ENCODE assay signal across 9 mouse cellular contexts in genomic region chr4:136678480-136678879, GRCm38 (mm10). TPM values are rescaled to one million over a fixed set of nuclear protein-coding genes. Genes with fewer than 3 reads are reported as not detected.
A peak's percentile ranks its signal among the peaks of the same experiment; 100 is the strongest.
DNase-seq lines count a peak whose midpoint lies in the region; ATAC-seq lines count a peak whose summit lies in the region.
"Had no signal": no experiment of that assay in that cellular context is flagged by ENCODE, and none has a peak within 500 bp of the region (broad histone marks: within the 10 kb centered on the region; RNA-seq: fewer than 3 reads in every experiment).

No protein-coding gene starts in this region.

- peaks cover 3% of the 10 kb centered on the region for H3K36me3 ChIP-seq in forebrain, embryonic 16.5 days (ENCODE audit: control insufficient read depth, insufficient read depth)
- peaks cover 42% of the 10 kb centered on the region for H3K36me3 ChIP-seq in hindbrain, embryonic 12.5 days
- H3K36me3 ChIP-seq in midbrain, embryonic 12.5 days, result peaks cover 62% of the 10 kb centered on the region

- ATAC-seq in forebrain, embryonic 16.5 days, result peak; percentile 75
- peak; percentile 39; the same call in 1 of the 2 replicates for ATAC-seq in hindbrain, embryonic 12.5 days (ENCODE audit: low FRiP score)
- ATAC-seq in midbrain, embryonic 12.5 days (ENCODE audit: low FRiP score, low read depth), result peak; percentile 41; the same call in 1 of the 2 replicates
- ATAC-seq in inflammation-experienced regulatory T-cells, adult 6 months, result no peak

- H3K4me3 ChIP-seq in forebrain, embryonic 16.5 days (replicated peaks; ENCODE audit: low read length), result no peak overlapping the region
- no peak overlapping the region for H3K4me3 ChIP-seq in hindbrain, embryonic 12.5 days
- no peak overlapping the region for H3K4me3 ChIP-seq in midbrain, embryonic 12.5 days
- H3K4me3 ChIP-seq: myocyte had no signal

- H3K27me3 ChIP-seq in forebrain, embryonic 16.5 days (replicated peaks; ENCODE audit: control insufficient read depth, insufficient read depth, low read length), result no peaks in the 10 kb centered on the region
- H3K27me3 ChIP-seq in hindbrain, embryonic 12.5 days, result no peaks in the 10 kb centered on the region
- H3K27me3 ChIP-seq in midbrain, embryonic 12.5 days, result no peaks in the 10 kb centered on the region

- 0 out of 2 replicates have a peak overlapping the region, but pooled peaks have one; percentile 22 for H3K9ac ChIP-seq in forebrain, embryonic 16.5 days (replicated peaks; ENCODE audit: low read depth, low read length)
- no peak overlapping the region for H3K9ac ChIP-seq in hindbrain, embryonic 12.5 days
- H3K9ac ChIP-seq in midbrain, embryonic 12.5 days (replicated peaks), result no peak overlapping the region

- peak; percentile 60 for DNase-seq in T-cell, adult 2 months (ENCODE audit: low spot score)
- peak; percentile 92 to 96 for DNase-seq in cerebellum, adult 18-20 months
- peak; percentile 90 to 94 for DNase-seq in left cerebral cortex, adult 18-20 months (ENCODE audit: low spot score in 2 of 2)
- peak; percentile 69 for DNase-seq in skeletal muscle tissue, adult 2 months (ENCODE audit: low read depth, low spot score)

- no peaks in the 10 kb centered on the region for H3K9me3 ChIP-seq in forebrain, embryonic 16.5 days (ENCODE audit: control insufficient read depth, low read length)
- no peaks in the 10 kb centered on the region for H3K9me3 ChIP-seq in hindbrain, embryonic 12.5 days (replicated peaks)
- no peaks in the 10 kb centered on the region for H3K9me3 ChIP-seq in midbrain, embryonic 12.5 days

- WGBS in forebrain, embryonic 16.5 days, result 0% methylated on average over 3 of the region's 3 CpGs
- WGBS in hindbrain, embryonic 12.5 days, result 4% methylated on average over 3 of the region's 3 CpGs
- 8% methylated on average over 3 of the region's 3 CpGs for WGBS in midbrain, embryonic 12.5 days

- H3K27ac ChIP-seq in forebrain, embryonic 16.5 days (ENCODE audit: low read length), result no peak overlapping the region
- H3K27ac ChIP-seq in hindbrain, embryonic 12.5 days, result 0 out of 2 replicates have a peak overlapping the region, but pooled peaks have one; percentile 18
- H3K27ac ChIP-seq in midbrain, embryonic 12.5 days (replicated peaks), result peak overlapping the region; percentile 69; the same call in 1 of the 2 replicates

- no peak overlapping the region for H3K4me2 ChIP-seq in forebrain, embryonic 16.5 days (ENCODE audit: low read length)
- no peak overlapping the region for H3K4me2 ChIP-seq in hindbrain, embryonic 12.5 days (replicated peaks)
- no peak overlapping the region for H3K4me2 ChIP-seq in midbrain, embryonic 12.5 days (replicated peaks)

- H3K4me1 ChIP-seq in forebrain, embryonic 16.5 days (replicated peaks; ENCODE audit: control insufficient read depth, insufficient read depth, low read length), result peaks cover 3% of the 10 kb centered on the region; the same call in 1 of the 2 replicates
- peaks cover 42% of the 10 kb centered on the region for H3K4me1 ChIP-seq in hindbrain, embryonic 12.5 days
- peaks cover 26% of the 10 kb centered on the region for H3K4me1 ChIP-seq in midbrain, embryonic 12.5 days

RNA-seq across cellular contexts. Expression of gene Lactbl1, which starts 56.1 kb away (rescaled TPM):
- polyA plus RNA-seq in forebrain, embryonic 16.5 days (2015; fragmentation: Nextera tagmentation; extraction: Ambion mirVana), result 0.06 TPM in 1 of 2 replicates, not detected in the other
- polyA plus RNA-seq in hindbrain, embryonic 12.5 days (2016; fragmentation: Nextera tagmentation; extraction: Ambion mirVana), result 0.06 TPM in 1 of 2 replicates, not detected in the other
- not detected for total RNA-seq in left cerebral cortex, adult 18-20 months (2021)
- polyA plus RNA-seq in midbrain, embryonic 12.5 days (2016; fragmentation: Nextera tagmentation; extraction: Ambion mirVana), result 0.05 and 0.12 TPM in 2 replicates
- polyA plus RNA-seq in inflammation-experienced regulatory T-cells, adult 6 months (2017; shearing (Covaris generic)), result under 1 TPM in 1 of 3 experiments, not detected in 2; 0.16 TPM
- polyA plus RNA-seq: myocyte had no signal
